Mouse (Mus musculus): ENCODE measurements at regions not wholly inside any gene's neighbourhood (a gene's known extent, or its start where the extent isn't known, plus 50 kb on each side); places are given as distances from the start of the nearest gene placed in this dataset.

- TF ChIP-seq FLI1 (IDR thresholded peaks at IDR 0.05; ENCODE audit: low read length) (no peak), GATA1 (IDR thresholded peaks at IDR 0.05; ENCODE audit: borderline replicate concordance, low read length) (no peak)
Measured at GRCm38 (mm10) chr17:31732176-31732880, 54.7 kb downstream of the Cryaa start.
